In the genomic region with DNA sequence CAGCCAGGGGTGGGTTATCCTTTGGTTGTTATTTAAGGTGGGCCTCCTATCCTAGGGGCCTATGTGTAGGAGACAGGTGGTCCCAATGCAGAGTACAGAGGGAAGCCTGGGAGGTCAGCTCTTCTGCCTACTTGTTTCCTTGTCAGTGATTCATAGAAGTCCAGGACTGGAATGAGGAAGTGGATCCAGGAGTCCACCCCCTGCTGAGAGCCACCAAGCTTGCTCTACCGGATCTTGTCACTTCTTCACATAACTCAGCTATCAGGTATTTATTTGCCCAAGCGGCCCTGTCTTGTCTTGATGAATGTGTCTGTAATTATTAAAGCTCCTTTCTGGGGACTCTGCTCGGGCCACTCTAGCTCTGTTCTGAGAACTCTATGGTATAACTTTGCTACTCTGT, we compare ENCODE assay signal across 13 mouse cellular contexts. TPM values are rescaled to one million over a fixed set of nuclear protein-coding genes. Genes with fewer than 3 reads are reported as not detected.
DNase-seq lines count a peak whose midpoint lies in the region; ATAC-seq and TF ChIP-seq lines count a peak whose summit lies in the region.
"Had no signal": no experiment of that assay in that cellular context is flagged by ENCODE, and none has a peak within 500 bp of the region (broad histone marks: within the 10 kb centered on the region; RNA-seq: fewer than 3 reads in every experiment).

No protein-coding gene starts in this region.

- H3K36me3 ChIP-seq in midbrain, embryonic 11.5 days (ENCODE audit: control insufficient read depth, insufficient read depth, low read length), result no peaks in the 10 kb centered on the region
- H3K36me3 ChIP-seq in midbrain, embryonic 16.5 days (ENCODE audit: control insufficient read depth, insufficient read depth, low read length), result no peaks in the 10 kb centered on the region
- H3K36me3 ChIP-seq in stomach, postnatal 0 days (ENCODE audit: control insufficient read depth, insufficient read depth, low read length), result no peaks in the 10 kb centered on the region
- H3K36me3 ChIP-seq: hindbrain, embryonic 10.5 days; midbrain, embryonic 12.5 days had no signal

- intact Hi-C loops in left cerebral cortex, postnatal 10 days (cut with DNase I), result no loop called here

- H3K9ac ChIP-seq in midbrain, embryonic 11.5 days (ENCODE audit: low read length), result no peak overlapping the region
- no peak overlapping the region for H3K9ac ChIP-seq in midbrain, embryonic 16.5 days (ENCODE audit: low read depth, low read length)
- no peak overlapping the region for H3K9ac ChIP-seq in stomach, postnatal 0 days (ENCODE audit: low read length)
- H3K9ac ChIP-seq: midbrain, embryonic 12.5 days had no signal

- H3K9me3 ChIP-seq in midbrain, embryonic 11.5 days (ENCODE audit: control insufficient read depth, low read length), result no peaks in the 10 kb centered on the region
- no peaks in the 10 kb centered on the region for H3K9me3 ChIP-seq in midbrain, embryonic 16.5 days (replicated peaks; ENCODE audit: control insufficient read depth, low read length, poor library complexity, severe bottlenecking)
- H3K9me3 ChIP-seq in stomach, postnatal 0 days (ENCODE audit: control insufficient read depth, low read length), result no peaks in the 10 kb centered on the region
- H3K9me3 ChIP-seq: hindbrain, embryonic 10.5 days; midbrain, embryonic 12.5 days had no signal

- no peak overlapping the region for H3K4me3 ChIP-seq in midbrain, embryonic 11.5 days (ENCODE audit: low read depth, low read length)
- no peak overlapping the region for H3K4me3 ChIP-seq in midbrain, embryonic 16.5 days (ENCODE audit: low read depth, low read length)
- H3K4me3 ChIP-seq in stomach, postnatal 0 days (ENCODE audit: low read depth, low read length), result no peak overlapping the region
- H3K4me3 ChIP-seq: hindbrain, embryonic 10.5 days; midbrain, embryonic 12.5 days had no signal

- no peak for TF ChIP-seq CTCF in stomach, postnatal 0 days (IDR thresholded peaks at IDR 0.05; ENCODE audit: low read depth)

- H3K27ac ChIP-seq in midbrain, embryonic 11.5 days (ENCODE audit: low read depth, low read length), result no peak overlapping the region
- H3K27ac ChIP-seq in midbrain, embryonic 16.5 days (ENCODE audit: low read length), result no peak overlapping the region
- H3K27ac ChIP-seq in stomach, postnatal 0 days (replicated peaks), result peak overlapping the region; percentile 77
- H3K27ac ChIP-seq: hindbrain, embryonic 10.5 days; midbrain, embryonic 12.5 days had no signal

- no peaks in the 10 kb centered on the region for H3K4me1 ChIP-seq in midbrain, embryonic 11.5 days (ENCODE audit: control insufficient read depth, insufficient read depth, low read length)
- H3K4me1 ChIP-seq in midbrain, embryonic 16.5 days (ENCODE audit: control insufficient read depth, insufficient read depth, low read length), result no peaks in the 10 kb centered on the region; the same call in 1 of the 2 replicates
- H3K4me1 ChIP-seq in stomach, postnatal 0 days (replicated peaks; ENCODE audit: control insufficient read depth, insufficient read depth), result no peaks in the 10 kb centered on the region
- H3K4me1 ChIP-seq: midbrain, embryonic 12.5 days had no signal

- peak; percentile 23 for DNase-seq in midbrain, embryonic 11.5 days (ENCODE audit: low spot score, missing footprints)
- peak; percentile 38 for DNase-seq in forelimb bud, embryonic 11.5 days (ENCODE audit: low read depth, low spot score)
- peak; percentile 71 for DNase-seq in kidney, postnatal 10 days
- peak; percentile 69 for DNase-seq in stomach, postnatal 0 days (ENCODE audit: low spot score)
- no peak for DNase-seq in left cerebral cortex, postnatal 10 days (ENCODE audit: extremely low spot score in 1 of 2, low spot score in 2 of 2)
- DNase-seq: layer of hippocampus, adult 9-11 months had no signal

- no peaks in the 10 kb centered on the region for H3K27me3 ChIP-seq in midbrain, embryonic 11.5 days (ENCODE audit: control insufficient read depth, insufficient read depth, low read length)
- no peaks in the 10 kb centered on the region for H3K27me3 ChIP-seq in midbrain, embryonic 16.5 days (ENCODE audit: control insufficient read depth, insufficient read depth, low read depth, low read length)
- no peaks in the 10 kb centered on the region for H3K27me3 ChIP-seq in stomach, postnatal 0 days (ENCODE audit: control insufficient read depth, insufficient read depth, low read length)
- H3K27me3 ChIP-seq: midbrain, embryonic 12.5 days had no signal

- ATAC-seq in midbrain, embryonic 11.5 days (ENCODE audit: low FRiP score), result no peak
- ATAC-seq in midbrain, embryonic 16.5 days, result no peak
- peak; percentile 84 for ATAC-seq in stomach, postnatal 0 days (ENCODE audit: low FRiP score, low TSS enrichment)
- ATAC-seq in erythroid progenitor cell, adult 5-6 weeks (replicated peaks; ENCODE audit: low FRiP score, poor library complexity, severe bottlenecking), result no peak
- ATAC-seq: forebrain, embryonic 14.5 days had no signal

- H3K4me2 ChIP-seq in midbrain, embryonic 11.5 days, result no peak overlapping the region
- H3K4me2 ChIP-seq in midbrain, embryonic 16.5 days (ENCODE audit: low read length), result no peak overlapping the region
- H3K4me2 ChIP-seq in stomach, postnatal 0 days (replicated peaks; ENCODE audit: low read depth), result no peak overlapping the region
- H3K4me2 ChIP-seq: liver, embryonic 11.5 days; midbrain, embryonic 12.5 days had no signal

- 78% methylated on average over 3 of the region's 3 CpGs for WGBS in midbrain, embryonic 11.5 days
- 74% methylated on average over 3 of the region's 3 CpGs for WGBS in midbrain, embryonic 16.5 days
- 22% methylated on average over 3 of the region's 3 CpGs for WGBS in stomach, postnatal 0 days

- TF ChIP-seq EP300 in stomach, postnatal 0 days (optimal IDR thresholded peaks at IDR 0.05), result peak; percentile 88

RNA-seq across cellular contexts. Expression of gene Wwc1, which starts 24.8 kb away (rescaled TPM):
- polyA plus RNA-seq in midbrain, embryonic 11.5 days (2014; fragmentation: Nextera tagmentation; extraction: Ambion mirVana), result 6.4 and 8.5 TPM in 2 replicates
- 6.9 and 7.8 TPM in 2 replicates for polyA plus RNA-seq in midbrain, embryonic 16.5 days (2015; fragmentation: Nextera tagmentation; extraction: Ambion mirVana)
- 7.8 and 9.0 TPM in 2 replicates for polyA plus RNA-seq in stomach, postnatal 0 days (2015; fragmentation: Nextera tagmentation; extraction: Ambion mirVana)
- 100 to 1,000 TPM; 127 to 158 TPM for total RNA-seq in left cerebral cortex, postnatal 10 days (2021)
- total RNA-seq in erythroid progenitor cell, adult 5-6 weeks (2015; ENCODE audit: low replicate concordance), result not detected in 2 replicates
- total RNA-seq in erythroid progenitor cell, adult 5-6 weeks (2017; ENCODE audit: low replicate concordance), result not detected in 2 replicates
- total RNA-seq: granulocyte monocyte progenitor cell, adult 5-6 weeks had no signal

Comparison
In these comparisons a context has a peak if more than half of its experiments do, and no peak if none do; other contexts are left out.
1. DNase-seq: peak in midbrain, embryonic 11.5 days (single experiment), forelimb bud, embryonic 11.5 days (single experiment), kidney, postnatal 10 days (single experiment) and stomach, postnatal 0 days (single experiment); none in left cerebral cortex, postnatal 10 days (0 of 2).